Mouse (Mus musculus) embryonic facial prominence, embryonic 11.5 days (tissue): ENCODE measurements around the gene Pnkd. TPM values are rescaled to one million over a fixed set of nuclear protein-coding genes. Genes with fewer than 3 reads are reported as not detected.

ENCODE experiments used
- ATAC-seq: fragments of 200-750 bp; cut with Nextera tagmentation; replicated peaks from 2 replicates; pipeline ENCODE4 v1.8.0; 2017; ENCODE audit warnings: low read depth; ENCODE audit not compliant: insufficient number of reproducible peaks, low FRiP score, low TSS enrichment
- DNase-seq: peaks from one replicate; pipeline ENCODE4 v3.0.0-alpha.2; 2015; ENCODE audit warnings: low spot score
- H3K27ac ChIP-seq: fragments of 300-500 bp; sonication (generic); replicated peaks from 2 replicates; pipeline ENCODE4 v1.5.1; 2014; ENCODE audit warnings: mild to moderate bottlenecking, low read depth, low read length, control low read depth
- H3K27me3 ChIP-seq: fragments of 300-500 bp; sonication (generic); 2 replicates; pipeline ENCODE4 v1.6.1; 2014; ENCODE audit warnings: mild to moderate bottlenecking, low read length, moderate library complexity, mixed read lengths; ENCODE audit not compliant: control insufficient read depth, insufficient read depth
- H3K36me3 ChIP-seq: fragments of 300-500 bp; sonication (generic); replicated peaks from 2 replicates; pipeline ENCODE4 v1.6.1; 2014; ENCODE audit warnings: low read depth, mild to moderate bottlenecking, low read length, moderate library complexity, mixed read lengths; ENCODE audit not compliant: control insufficient read depth, insufficient read depth
- H3K4me1 ChIP-seq: fragments of 300-500 bp; sonication (generic); 2 replicates; pipeline ENCODE4 v1.6.1; 2014; ENCODE audit warnings: low read length, mixed read lengths; ENCODE audit not compliant: control insufficient read depth, insufficient read depth
- H3K4me2 ChIP-seq: fragments of 300-500 bp; sonication (generic); 2 replicates; pipeline ENCODE4 v1.6.1; 2014; ENCODE audit warnings: low read depth, mild to moderate bottlenecking, control low read depth, low read length, moderate library complexity
- H3K4me3 ChIP-seq: fragments of 300-500 bp; sonication (generic); 2 replicates; pipeline ENCODE4 v1.5.1; 2014; ENCODE audit warnings: low read depth, low read length, control low read depth
- H3K9ac ChIP-seq: fragments of 300-500 bp; sonication (generic); replicated peaks from 2 replicates; pipeline ENCODE4 v1.6.1; 2014; ENCODE audit warnings: mild to moderate bottlenecking, control low read depth, low read length
- H3K9me3 ChIP-seq: fragments of 300-500 bp; sonication (generic); replicated peaks from 2 replicates; pipeline ENCODE4 v1.6.1; 2016; ENCODE audit warnings: mild to moderate bottlenecking, low read length, inconsistent platforms, mixed read lengths; ENCODE audit not compliant: control insufficient read depth
- WGBS: fragments of 180-500 bp; shearing (Covaris S2); extraction: QIAGEN DNeasy Blood & Tissue Kit; methylation state at CpG from one replicate; pipeline ENCODE4 v1.1.7; 2014; 5-methylcytosine and 5-hydroxymethylcytosine counted together
- polyA plus RNA-seq: library from polyadenylated mRNA; unstranded; fragments of >200 nt; fragmentation: Nextera tagmentation; extraction: Ambion mirVana; gene quantifications from 2 replicates; pipeline ENCODE4 v1.2.1, GENCODE M21; 2014

The Pnkd gene
- polyA plus RNA-seq, 1 experiment from 2014 or later, result 95.1 TPM

DNA sequence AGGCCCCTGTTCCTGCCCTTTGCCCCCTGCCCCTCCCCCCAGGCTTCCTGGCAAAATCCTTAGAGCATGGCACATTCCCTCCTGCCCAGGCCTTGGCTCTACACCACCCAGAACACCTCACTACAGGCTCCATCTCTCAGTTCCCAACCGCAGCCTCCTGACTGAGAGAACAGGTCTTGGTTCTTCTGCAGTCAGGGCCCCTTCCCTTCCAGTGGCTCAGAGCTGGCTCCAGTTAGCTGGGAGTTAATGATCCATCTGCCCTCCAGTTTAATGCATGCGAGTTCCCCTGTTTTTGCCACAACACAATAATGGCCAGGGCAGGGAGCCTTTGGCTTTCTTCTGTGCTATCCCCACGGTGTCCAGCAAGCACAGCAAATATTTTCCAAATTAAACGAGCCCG is 58.4 kb downstream of the Pnkd start:
- Histone ChIP-seq H3K9me3 (no peaks in the 10 kb centered on the region), H3K9ac (no peak overlapping the region), H3K4me3 (no peak overlapping the region), H3K4me1 (no peaks in the 10 kb centered on the region), H3K4me2 (no peak overlapping the region), H3K27ac (no peak overlapping the region), H3K27me3 (no peaks in the 10 kb centered on the region), H3K36me3 (no peaks in the 10 kb centered on the region)
- WGBS, result 74% methylated on average over 5 of the region's 5 CpGs
- no peak for DNase-seq
- no peak for ATAC-seq

DNA sequence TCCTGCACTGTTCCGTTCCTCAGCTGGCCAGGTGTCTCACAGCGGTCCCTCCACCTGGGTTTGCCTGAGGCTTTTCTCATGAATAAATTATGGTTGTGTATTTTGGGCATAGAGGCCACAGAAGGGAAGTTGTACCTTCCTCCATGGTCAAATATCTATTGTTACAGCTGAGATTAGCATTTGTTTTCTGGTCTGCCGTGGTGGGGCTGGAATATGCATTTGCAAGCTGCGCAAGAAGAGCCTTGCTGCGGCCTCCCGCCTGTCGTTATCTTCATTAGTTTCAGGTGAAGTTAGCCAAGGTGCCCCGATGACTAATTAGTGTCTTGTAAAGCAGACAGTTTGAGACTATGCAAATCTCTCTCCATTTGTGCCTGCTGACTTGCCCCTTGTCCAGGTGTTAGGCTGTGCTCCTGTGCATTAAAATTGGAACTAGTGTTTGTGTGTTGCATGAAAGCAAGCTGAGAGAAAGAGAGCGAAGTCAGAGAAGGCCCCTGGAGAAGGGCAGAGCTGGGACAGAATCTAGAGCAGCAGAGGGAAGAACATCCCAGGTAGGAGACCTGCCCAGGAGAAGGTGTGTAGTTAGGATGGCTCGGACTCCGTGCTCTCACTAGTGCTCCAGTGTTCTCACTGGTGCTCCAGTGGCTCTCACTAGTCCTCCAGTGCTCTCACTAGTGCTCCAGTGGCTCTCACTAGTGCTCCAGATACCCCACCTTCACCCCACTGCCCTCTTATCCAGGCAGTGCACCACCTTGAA is 59.6 kb downstream of the Pnkd start:
- H3K36me3 ChIP-seq, result no peaks in the 10 kb centered on the region; the same call in 1 of the 2 replicates
- no peak overlapping the region for H3K4me3 ChIP-seq
- no peaks in the 10 kb centered on the region for H3K4me1 ChIP-seq
- H3K4me2 ChIP-seq, result no peak overlapping the region
- no peak overlapping the region for H3K27ac ChIP-seq
- ATAC-seq (no peak), DNase-seq (no peak)
- WGBS, result 77% methylated on average over 11 of the region's 11 CpGs
- no peak overlapping the region for H3K9ac ChIP-seq
- no peaks in the 10 kb centered on the region for H3K9me3 ChIP-seq
- H3K27me3 ChIP-seq, result no peaks in the 10 kb centered on the region

DNA sequence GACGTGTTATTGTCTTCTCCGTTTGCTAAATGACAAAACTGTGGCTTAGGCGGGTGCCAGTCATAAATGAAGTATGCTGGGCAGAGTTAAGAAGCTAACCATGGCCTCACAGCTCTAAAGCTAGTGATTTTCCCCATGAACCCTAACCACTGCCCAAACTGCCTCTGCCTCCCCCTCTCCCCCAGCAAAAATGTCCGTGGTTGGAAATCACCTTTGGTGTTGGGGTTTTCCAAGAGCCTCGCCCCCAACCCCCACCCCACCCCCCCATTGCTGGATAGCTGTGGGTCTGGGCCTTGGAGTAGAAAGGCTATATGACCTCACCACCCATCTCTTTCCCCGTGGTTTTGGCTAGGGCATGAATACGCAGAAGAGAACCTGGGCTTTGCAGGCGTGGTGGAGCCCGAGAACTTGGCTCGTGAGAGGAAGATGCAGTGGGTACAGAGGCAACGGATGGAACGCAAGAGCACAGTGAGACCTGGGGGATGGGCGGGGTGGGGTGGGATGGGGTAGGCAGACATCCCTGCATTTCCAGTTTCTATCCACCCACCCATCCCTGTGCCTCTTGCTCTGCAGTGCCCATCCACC is 66.5 kb downstream of the Pnkd start:
- H3K4me1 ChIP-seq, result no peaks in the 10 kb centered on the region
- WGBS, result 90% methylated on average over 13 of the region's 13 CpGs
- no peaks in the 10 kb centered on the region for H3K27me3 ChIP-seq
- H3K9ac ChIP-seq, result no peak overlapping the region
- no peak for DNase-seq
- H3K36me3 ChIP-seq, result no peaks in the 10 kb centered on the region; the same call in 1 of the 2 replicates
- H3K27ac ChIP-seq, result no peak overlapping the region
- H3K9me3 ChIP-seq, result no peaks in the 10 kb centered on the region
- H3K4me2 ChIP-seq, result no peak overlapping the region
- ATAC-seq, result no peak
- H3K4me3 ChIP-seq, result no peak overlapping the region

DNA sequence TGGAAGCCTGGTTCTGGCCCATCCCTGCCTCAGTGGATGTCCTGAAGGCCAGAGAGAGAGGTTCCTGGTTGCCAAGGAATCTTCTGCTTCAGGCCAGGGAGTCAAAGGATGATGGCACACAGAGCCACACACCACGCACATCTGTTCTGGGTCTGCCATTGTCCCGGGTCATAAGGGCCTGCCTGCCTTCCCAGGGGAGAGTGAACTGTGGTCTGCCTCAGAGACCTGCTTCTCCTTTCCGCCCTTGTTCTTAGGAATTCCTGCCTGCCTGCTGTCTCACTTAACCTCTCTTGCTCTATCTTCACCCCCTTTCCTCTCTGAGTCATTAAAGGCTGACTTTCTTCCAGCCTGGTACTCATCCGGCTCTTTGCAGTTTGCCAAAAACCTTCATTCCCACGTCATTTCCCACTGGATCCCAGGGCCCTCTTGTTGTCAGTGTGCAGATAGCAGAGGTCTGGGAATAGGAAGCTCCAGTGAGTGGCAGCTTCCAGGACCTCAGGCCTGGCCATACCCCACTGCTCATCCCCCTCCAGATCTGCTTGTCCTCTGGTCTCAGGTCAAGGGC is 67.9 kb downstream of the Pnkd start:
- Histone ChIP-seq H3K4me1 (no peaks in the 10 kb centered on the region), H3K4me2 (no peak overlapping the region), H3K9me3 (no peaks in the 10 kb centered on the region), H3K4me3 (no peak overlapping the region), H3K36me3 (no peaks in the 10 kb centered on the region; the same call in 1 of the 2 replicates), H3K27ac (no peak overlapping the region), H3K9ac (no peak overlapping the region), H3K27me3 (no peaks in the 10 kb centered on the region)
- no peak for ATAC-seq
- 61% methylated on average over 5 of the region's 5 CpGs for WGBS
- DNase-seq, result no peak

DNA sequence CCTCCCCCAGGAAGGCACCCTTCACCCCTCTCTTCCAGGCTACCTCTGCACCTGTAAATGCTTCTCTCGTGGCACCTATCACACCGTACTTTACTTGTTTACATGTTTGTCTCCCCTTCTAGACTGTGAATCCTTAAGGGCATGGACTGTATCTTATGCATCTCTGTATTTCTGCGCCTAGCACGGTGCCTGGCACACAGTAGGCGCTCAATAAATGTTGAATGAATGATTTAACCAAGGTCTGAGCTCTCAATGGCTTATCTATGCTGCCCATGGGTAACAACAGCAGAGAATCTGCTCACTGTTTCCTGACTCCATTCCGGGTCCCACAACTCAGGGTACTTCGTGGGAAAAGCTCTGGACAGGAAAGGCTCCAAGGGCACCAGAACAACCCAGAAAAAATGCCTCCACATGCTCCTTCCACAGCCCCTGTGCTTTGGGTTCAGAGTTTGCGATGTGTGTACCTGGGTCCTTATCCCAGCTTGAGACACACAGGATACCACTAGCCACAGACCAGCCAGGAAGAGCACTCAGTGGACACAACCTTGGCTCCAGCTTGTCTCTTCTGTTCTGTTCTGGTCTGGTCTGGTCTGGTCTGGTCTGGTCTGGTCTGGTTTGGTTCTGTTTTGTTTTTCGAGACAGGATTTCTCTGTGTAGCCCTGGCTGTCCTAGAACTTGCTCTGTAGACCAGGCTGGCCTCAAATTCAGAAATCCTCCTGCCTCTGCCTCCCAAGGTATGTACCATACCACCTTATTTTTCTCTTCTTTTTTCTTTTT is 68.9 kb downstream of the Pnkd start:
- 91% methylated on average over 9 of the region's 9 CpGs for WGBS
- ATAC-seq, result no peak
- no peaks in the 10 kb centered on the region for H3K9me3 ChIP-seq
- H3K27ac ChIP-seq, result no peak overlapping the region
- H3K36me3 ChIP-seq, result no peaks in the 10 kb centered on the region; the same call in 1 of the 2 replicates
- no peaks in the 10 kb centered on the region for H3K4me1 ChIP-seq
- no peak overlapping the region for H3K4me3 ChIP-seq
- DNase-seq, result no peak
- no peak overlapping the region for H3K9ac ChIP-seq
- H3K27me3 ChIP-seq, result no peaks in the 10 kb centered on the region
- no peak overlapping the region for H3K4me2 ChIP-seq

DNA sequence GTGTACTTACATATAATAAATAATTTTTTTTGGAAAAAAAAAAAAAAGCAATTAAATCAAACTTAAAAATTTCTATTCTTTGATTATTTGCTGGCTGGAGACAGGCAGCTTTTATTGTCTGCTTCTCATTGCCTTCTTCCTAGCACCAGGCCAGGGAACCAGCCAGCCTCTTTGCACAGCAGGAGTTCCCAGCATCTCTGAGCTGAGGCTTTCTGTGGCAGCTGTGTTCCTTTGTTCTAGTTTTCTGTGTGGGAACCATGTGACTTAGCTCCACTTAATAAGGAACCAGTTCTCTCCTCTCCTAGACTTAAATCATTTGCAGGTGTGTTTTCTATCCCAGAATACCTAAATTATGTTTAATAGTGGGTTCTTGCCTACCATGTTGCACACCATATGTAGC is 72.8 kb downstream of the Pnkd start:
- Histone ChIP-seq H3K27ac (no peak overlapping the region), H3K4me3 (no peak overlapping the region), H3K4me2 (no peak overlapping the region), H3K9me3 (no peaks in the 10 kb centered on the region), H3K27me3 (no peaks in the 10 kb centered on the region), H3K4me1 (no peaks in the 10 kb centered on the region), H3K36me3 (no peaks in the 10 kb centered on the region), H3K9ac (no peak overlapping the region)
- DNase-seq (no peak), ATAC-seq (no peak)

DNA sequence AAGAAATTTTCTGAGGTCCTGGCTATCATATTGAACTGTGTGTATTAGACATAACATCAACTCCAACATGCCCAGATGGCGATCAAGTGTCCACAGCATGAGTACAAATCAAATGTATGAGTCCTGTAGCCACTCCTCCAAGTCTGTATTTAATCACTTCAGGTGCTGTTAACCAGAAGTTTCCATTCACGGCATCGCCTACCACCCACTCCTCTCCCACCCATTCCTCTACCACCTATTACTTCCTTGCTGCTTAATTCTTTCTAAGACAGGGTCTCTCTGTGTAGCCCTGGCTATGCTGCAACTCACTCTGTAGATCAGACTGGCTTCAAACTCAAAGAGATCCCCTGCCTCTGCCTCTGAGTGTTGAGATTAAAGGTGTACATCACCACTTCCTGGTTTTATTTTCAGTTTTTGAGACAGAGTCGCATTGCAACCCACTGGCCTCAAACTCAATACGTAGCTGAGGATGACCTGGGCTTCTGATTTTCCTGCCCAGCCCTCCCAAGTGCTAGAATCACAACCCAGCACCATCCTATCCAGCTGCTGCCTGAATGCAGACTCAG is 75.3 kb downstream of the Pnkd start:
- no peaks in the 10 kb centered on the region for H3K4me1 ChIP-seq
- WGBS, result 82% methylated on average over 5 of the region's 5 CpGs
- no peak overlapping the region for H3K4me2 ChIP-seq
- H3K27me3 ChIP-seq, result no peaks in the 10 kb centered on the region
- no peak overlapping the region for H3K27ac ChIP-seq
- no peaks in the 10 kb centered on the region for H3K9me3 ChIP-seq
- H3K36me3 ChIP-seq, result no peaks in the 10 kb centered on the region
- no peak for ATAC-seq
- DNase-seq, result no peak
- no peak overlapping the region for H3K4me3 ChIP-seq
- no peak overlapping the region for H3K9ac ChIP-seq
